ENCODE assay signal across 25 mouse cellular contexts in the genomic region with DNA sequence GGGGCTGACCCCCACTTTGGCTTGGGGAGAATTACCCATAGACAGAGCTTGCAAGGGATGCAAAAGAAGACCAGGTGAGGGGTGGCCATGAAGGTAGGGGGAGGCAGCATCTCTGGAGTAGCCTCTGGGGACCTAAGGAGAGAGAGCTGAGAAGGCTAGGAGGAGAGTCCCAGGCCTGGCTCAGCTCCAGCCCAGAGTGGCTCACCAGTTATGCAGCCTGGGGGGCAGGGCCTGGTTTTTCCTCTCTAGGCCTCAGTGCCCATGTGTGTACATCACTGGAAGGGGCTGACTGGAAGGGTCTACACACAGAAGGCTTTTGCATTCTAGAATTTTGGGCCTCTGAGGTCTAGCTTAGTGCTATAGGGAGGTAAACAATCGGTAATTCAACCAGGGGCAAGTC. TPM values are rescaled to one million over a fixed set of nuclear protein-coding genes. Genes with fewer than 3 reads are reported as not detected.
DNase-seq lines count a peak whose midpoint lies in the region; ATAC-seq lines count a peak whose summit lies in the region.
"Had no signal": no experiment of that assay in that cellular context is flagged by ENCODE, and none has a peak within 500 bp of the region (broad histone marks: within the 10 kb centered on the region; RNA-seq: fewer than 3 reads in every experiment).

No protein-coding gene starts in this region.

- H3K27ac ChIP-seq in hindbrain, embryonic 10.5 days: peak overlapping the region; percentile 26; the same call in 1 of the 2 replicates
- H3K27ac ChIP-seq in hindbrain, embryonic 13.5 days: no peak overlapping the region
- H3K27ac ChIP-seq: embryonic facial prominence, embryonic 12.5 days; embryonic facial prominence, embryonic 15.5 days; gastrocnemius, adult 2 months; heart, embryonic 15.5 days; hindbrain, embryonic 15.5 days; intestine, embryonic 15.5 days had no signal

- 95% methylated on average over 1 of the region's 1 CpGs for WGBS in hindbrain, embryonic 10.5 days
- WGBS in hindbrain, embryonic 13.5 days: 95% methylated on average over 1 of the region's 1 CpGs

- no peaks in the 10 kb centered on the region for H3K36me3 ChIP-seq in hindbrain, embryonic 10.5 days
- no peaks in the 10 kb centered on the region for H3K36me3 ChIP-seq in hindbrain, embryonic 13.5 days
- H3K36me3 ChIP-seq: embryonic facial prominence, embryonic 12.5 days; embryonic facial prominence, embryonic 15.5 days; heart, embryonic 15.5 days; hindbrain, embryonic 15.5 days; intestine, embryonic 15.5 days had no signal

- H3K27me3 ChIP-seq in hindbrain, embryonic 10.5 days (ENCODE audit: insufficient read depth, poor library complexity, severe bottlenecking): peaks cover 32% of the 10 kb centered on the region
- peaks cover 17% of the 10 kb centered on the region for H3K27me3 ChIP-seq in hindbrain, embryonic 13.5 days
- H3K27me3 ChIP-seq: embryonic facial prominence, embryonic 12.5 days; embryonic facial prominence, embryonic 15.5 days; hindbrain, embryonic 15.5 days; intestine, embryonic 15.5 days; Patski had no signal

- H3K9ac ChIP-seq in hindbrain, embryonic 13.5 days: no peak overlapping the region
- H3K9ac ChIP-seq: embryonic facial prominence, embryonic 12.5 days; embryonic facial prominence, embryonic 15.5 days; forebrain, postnatal 0 days; heart, embryonic 15.5 days; hindbrain, embryonic 15.5 days; intestine, embryonic 15.5 days had no signal

- no peak for ATAC-seq in hindbrain, embryonic 13.5 days (ENCODE audit: low FRiP score)
- ATAC-seq in inflammation-experienced regulatory T-cells, adult 6 months: no peak
- ATAC-seq: forebrain, embryonic 14.5 days; forebrain, postnatal 0 days; intestine, embryonic 15.5 days; Patski had no signal

- no peak overlapping the region for H3K4me3 ChIP-seq in hindbrain, embryonic 10.5 days
- H3K4me3 ChIP-seq in hindbrain, embryonic 13.5 days: no peak overlapping the region
- H3K4me3 ChIP-seq: embryonic facial prominence, embryonic 12.5 days; embryonic facial prominence, embryonic 15.5 days; gastrocnemius, adult 2 months; heart, embryonic 15.5 days; hindbrain, embryonic 15.5 days; intestine, embryonic 15.5 days had no signal

- no peak for DNase-seq in hindbrain, embryonic 10.5 days (ENCODE audit: low spot score)
- DNase-seq in 3T3-L1 (ENCODE audit: low read depth, low spot score) (peak; percentile 29), NIH3T3 (ENCODE audit: low read depth) (peak; percentile 65)
- no peak for DNase-seq in kidney, postnatal 25 days
- DNase-seq: adrenal gland, adult 2 months; adrenal gland, postnatal 14 days; cerebellum, adult 11 months; cerebellum, adult 2 months; cerebellum, adult 9-11 months; cerebellum, postnatal 25 days; forebrain, postnatal 0 days; gastrocnemius, adult 2 months; gastrocnemius, postnatal 14 days; heart, adult 11 months; heart, postnatal 10 days; heart, postnatal 36 days had no signal

- no peaks in the 10 kb centered on the region for H3K9me3 ChIP-seq in hindbrain, embryonic 10.5 days
- H3K9me3 ChIP-seq in hindbrain, embryonic 13.5 days: no peaks in the 10 kb centered on the region
- H3K9me3 ChIP-seq: embryonic facial prominence, embryonic 12.5 days; embryonic facial prominence, embryonic 15.5 days; heart, embryonic 15.5 days; hindbrain, embryonic 15.5 days; intestine, embryonic 15.5 days had no signal

- H3K4me1 ChIP-seq in hindbrain, embryonic 10.5 days (replicated peaks): peaks cover 55% of the 10 kb centered on the region
- peaks cover 14% of the 10 kb centered on the region for H3K4me1 ChIP-seq in hindbrain, embryonic 13.5 days (replicated peaks)

- H3K4me2 ChIP-seq in hindbrain, embryonic 13.5 days: no peak overlapping the region
- H3K4me2 ChIP-seq: embryonic facial prominence, embryonic 12.5 days; embryonic facial prominence, embryonic 15.5 days; heart, embryonic 15.5 days; hindbrain, embryonic 15.5 days; intestine, embryonic 15.5 days had no signal

RNA-seq across cellular contexts. Expression of a gene that starts 14.4 kb away (rescaled TPM):
- polyA plus RNA-seq in hindbrain, embryonic 10.5 days (2016; fragmentation: Nextera tagmentation; extraction: Ambion mirVana): 0.66 and 1.9 TPM in 2 replicates
- polyA plus RNA-seq in hindbrain, embryonic 13.5 days (2015; fragmentation: Nextera tagmentation; extraction: Ambion mirVana): 2.0 and 2.3 TPM in 2 replicates
- polyA plus RNA-seq in inflammation-experienced regulatory T-cells, adult 6 months (2017; shearing (Covaris generic)): not detected

Comparison
In these comparisons a context has a peak if more than half of its experiments do, and no peak if none do; other contexts are left out.
1. DNase-seq: peak in 3T3-L1 (single experiment) and NIH3T3 (single experiment); none in hindbrain, embryonic 10.5 days (single experiment) and kidney, postnatal 25 days (0 of 2).